Mouse (Mus musculus): ENCODE measurements around the gene Mapkapk2.
A peak's percentile ranks its signal among the peaks of the same experiment; 100 is the strongest.

Mapkapk2 gene

GRCm38 (mm10) chr1:131079762-131080161 is 17.9 kb downstream of the Mapkapk2 start:
- DNase-seq: no peak

- no peak for DNase-seq
Observed at GRCm38 (mm10) chr1:131078761-131079330, 18.8 kb downstream of the Mapkapk2 start.

DNA sequence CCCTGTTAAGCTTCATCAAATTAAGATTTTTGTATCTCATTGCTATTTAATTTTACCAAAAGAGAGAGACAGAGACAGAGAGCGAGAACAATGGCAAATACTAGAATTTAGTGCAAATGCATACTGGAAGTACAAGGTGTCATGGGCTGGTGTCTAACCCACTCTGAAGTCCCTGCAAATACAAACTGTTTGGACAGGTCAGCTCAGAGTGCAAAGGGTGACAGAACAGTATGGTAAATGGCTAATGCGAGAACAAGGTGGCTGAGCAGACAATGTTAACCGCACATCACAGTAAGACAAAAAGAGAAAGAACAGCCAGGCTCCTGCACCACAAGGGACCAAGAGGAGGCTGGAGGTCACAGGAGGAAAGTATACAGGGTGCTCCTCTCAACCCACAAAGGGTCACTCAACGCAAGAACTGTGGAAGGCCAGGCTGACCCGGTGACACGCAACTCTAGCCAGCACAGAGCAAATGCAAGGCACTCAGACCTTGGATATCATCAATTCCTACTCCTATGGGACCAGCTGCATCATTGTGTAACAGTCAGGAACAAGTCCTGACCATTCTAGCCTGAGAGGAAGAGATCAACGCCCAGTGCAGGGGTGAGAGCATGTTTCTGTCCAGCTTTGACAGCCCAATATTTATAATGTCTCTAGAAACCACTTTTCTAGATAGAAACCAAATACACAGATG is 22.4 kb downstream of the Mapkapk2 start:
- no peak for DNase-seq

DNA sequence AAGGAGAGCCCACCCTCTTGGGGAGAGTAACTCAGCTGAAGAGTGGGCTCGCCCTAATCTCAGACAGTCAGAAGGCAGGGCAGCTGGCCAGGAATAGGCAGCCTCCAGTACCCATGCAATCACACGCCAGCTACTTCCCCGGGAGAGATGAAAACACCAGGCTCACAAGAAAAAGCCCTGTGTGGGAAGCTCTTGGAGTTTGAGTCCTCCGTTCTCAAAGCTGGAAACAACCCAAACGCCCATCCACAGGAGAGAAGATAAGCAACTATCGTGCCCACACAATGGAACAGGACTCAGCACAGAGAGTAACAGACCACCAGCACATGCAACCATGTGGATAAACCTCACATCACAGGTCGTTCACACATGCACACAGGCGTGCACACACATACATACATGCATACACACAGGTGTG is 23.1 kb downstream of the Mapkapk2 start:
- no peak for DNase-seq

GRCm38 (mm10) chr1:131072376-131072990 is 25.1 kb downstream of the Mapkapk2 start:
- DNase-seq: peak; percentile 44

- no peak for DNase-seq
Observed at GRCm38 (mm10) chr1:131069010-131069409, 28.6 kb downstream of the Mapkapk2 start.

GRCm38 (mm10) chr1:131068011-131068727 is 29.5 kb downstream of the Mapkapk2 start:
- DNase-seq: peak; percentile 69

GRCm38 (mm10) chr1:131064202-131064601 is 33.4 kb downstream of the Mapkapk2 start:
- no peak for DNase-seq

GRCm38 (mm10) chr1:131062821-131063220 is 34.8 kb downstream of the Mapkapk2 start:
- no peak for DNase-seq

DNA sequence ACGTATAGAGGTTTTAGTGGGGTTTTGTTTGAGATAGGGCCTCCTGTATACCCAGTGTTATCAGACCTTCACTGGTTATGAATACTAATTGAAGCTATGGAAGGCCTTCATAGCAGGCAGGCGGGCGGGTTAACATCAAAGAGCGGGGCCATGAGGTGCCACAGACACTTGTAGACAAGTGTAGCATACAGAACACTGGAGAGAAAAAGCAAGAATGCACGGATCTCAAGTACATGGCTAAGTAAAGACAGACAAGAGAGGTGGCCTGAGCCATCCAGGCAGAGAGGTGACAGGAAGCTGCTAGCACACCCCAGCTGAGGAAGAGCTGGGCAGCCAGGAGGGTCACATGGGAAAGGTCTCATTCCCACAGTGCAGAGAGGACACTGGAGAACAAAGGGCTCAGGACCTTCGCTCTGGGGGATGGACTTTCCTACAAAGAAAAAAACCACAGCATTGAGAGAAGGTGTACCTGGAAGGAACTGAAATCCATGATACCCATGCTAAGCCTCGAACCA is 35.8 kb downstream of the Mapkapk2 start:
- DNase-seq: no peak

DNA sequence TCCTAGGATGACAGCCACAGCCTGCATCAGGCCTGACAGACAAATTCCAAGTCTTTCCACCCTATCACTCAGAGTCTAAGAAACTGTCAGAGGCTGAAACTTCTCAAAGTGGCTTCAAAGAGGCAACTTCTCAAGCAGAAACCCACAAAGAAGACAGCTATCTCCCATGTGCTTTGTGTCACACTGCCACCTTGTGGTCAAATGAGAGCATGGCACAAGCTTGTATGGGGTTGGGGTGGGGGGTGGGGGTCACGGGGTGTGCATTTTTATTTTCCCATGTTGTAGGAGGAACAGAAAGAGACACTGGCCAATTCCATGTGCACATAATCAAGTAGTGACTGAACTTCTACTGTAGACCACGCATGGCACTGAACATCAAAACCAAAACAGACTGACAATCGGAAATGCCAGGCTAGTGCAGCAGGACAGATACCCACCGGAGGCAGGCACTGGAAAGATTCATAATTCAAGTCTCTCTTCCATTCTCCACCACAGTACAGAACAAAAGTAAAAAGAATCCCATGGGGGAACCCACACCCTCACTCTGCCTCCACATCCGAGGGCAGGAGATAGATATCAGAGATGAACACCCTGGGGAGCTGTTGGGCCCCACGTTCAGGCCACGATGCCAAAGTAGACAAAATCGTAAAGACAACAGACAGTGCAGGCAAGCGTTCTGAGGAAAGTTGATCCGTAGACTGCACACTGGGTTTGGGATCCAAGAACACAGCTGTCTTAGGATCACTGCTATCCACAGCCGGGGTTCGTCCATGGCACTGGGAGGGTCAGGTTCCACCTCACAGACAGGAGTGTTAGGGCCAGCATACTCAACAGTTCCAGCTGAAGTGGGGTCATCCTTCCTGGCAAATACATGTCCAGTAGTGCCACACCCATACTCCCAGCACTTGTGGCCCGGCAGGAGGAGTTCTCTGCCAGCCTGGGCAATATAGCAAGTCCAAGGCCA is 37.1 kb downstream of the Mapkapk2 start:
- DNase-seq: no peak

DNA sequence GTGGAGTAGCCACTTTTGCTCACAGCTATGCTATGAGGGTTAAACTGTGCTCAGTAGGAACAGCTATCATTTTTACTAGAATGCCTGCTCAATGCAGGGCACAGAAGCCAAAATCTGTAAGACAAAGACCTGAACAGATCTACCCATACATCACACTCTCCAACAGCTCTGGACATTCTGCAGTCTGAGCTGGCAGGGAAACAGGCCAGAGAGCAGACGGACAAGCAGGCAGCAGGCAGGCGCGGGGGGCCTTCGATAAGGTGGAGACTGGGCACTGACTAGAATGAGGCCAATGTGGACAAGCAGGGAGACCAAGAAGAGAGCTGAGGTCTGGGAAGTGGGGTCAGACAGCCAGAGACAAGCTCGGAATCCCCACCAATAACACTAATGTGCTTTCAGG is 37.8 kb downstream of the Mapkapk2 start:
- no peak for DNase-seq

- DNase-seq: no peak
Observed at GRCm38 (mm10) chr1:131059411-131059810, 38.2 kb downstream of the Mapkapk2 start.

DNA sequence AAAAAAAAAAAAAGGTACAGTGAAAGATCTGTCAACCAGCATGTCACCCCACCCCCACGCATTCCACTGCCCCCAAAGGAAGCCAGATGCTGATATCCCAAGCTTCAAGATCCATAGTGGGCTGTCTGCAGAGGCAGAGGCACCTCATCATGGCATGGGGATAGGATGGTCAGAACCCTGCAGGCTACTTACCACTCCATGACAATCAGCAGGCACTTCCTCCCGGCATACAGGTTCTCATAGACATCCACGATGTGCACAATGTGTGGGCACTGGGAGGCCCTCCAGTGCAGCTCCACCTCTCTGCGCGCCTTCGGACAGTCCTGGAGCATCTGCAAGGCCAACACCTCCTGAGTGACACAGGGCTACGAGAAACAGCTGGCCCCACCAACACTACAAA is 39.2 kb downstream of the Mapkapk2 start:
- DNase-seq: no peak

GRCm38 (mm10) chr1:131054251-131054650 is 43.4 kb downstream of the Mapkapk2 start:
- no peak for DNase-seq

DNA sequence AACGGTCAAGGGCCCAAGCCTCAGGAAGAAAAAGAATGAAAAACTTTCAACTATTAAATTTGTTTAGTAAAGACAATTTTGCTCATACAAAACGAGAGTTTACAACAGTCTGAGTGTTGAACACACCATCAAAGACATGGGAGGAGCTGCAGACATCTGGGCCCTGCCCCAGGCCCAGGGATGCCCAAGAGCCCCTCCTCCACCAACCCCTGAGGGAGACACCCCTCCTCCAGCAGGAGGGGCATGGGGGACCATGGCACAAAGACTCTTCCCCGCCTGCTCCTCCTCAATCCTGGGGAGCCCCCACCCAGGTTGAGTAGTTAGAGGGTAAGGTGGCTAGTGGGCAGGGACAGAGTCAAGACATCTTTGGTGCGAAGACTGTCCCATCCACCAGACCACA is 44.0 kb downstream of the Mapkapk2 start:
- no peak for DNase-seq

GRCm38 (mm10) chr1:131053239-131053638 is 44.4 kb downstream of the Mapkapk2 start:
- DNase-seq: peak; percentile 82

DNA sequence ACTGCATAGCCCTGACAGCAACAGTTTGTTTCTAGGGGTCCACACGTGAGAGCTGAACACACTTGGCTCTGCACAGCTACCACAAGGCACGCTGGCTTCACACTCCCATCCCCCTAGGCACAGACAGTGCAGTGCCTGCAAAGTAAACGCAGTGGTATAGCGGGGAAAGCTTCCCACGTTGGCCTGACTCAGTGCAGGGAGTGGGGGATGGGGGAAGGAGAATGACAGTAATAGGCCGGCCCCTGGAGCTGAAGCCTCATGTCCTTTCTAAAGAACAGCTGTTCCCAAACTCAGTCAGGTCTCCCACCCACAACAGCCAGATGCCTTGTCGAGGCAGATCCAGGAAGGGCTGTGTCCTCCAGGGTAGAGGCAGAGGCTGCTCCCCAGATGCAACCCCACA is 46.6 kb downstream of the Mapkapk2 start:
- no peak for DNase-seq

- DNase-seq: no peak
Observed at GRCm38 (mm10) chr1:131050617-131051016, 47.0 kb downstream of the Mapkapk2 start.

- DNase-seq: no peak
Observed at GRCm38 (mm10) chr1:131050011-131050410, 47.6 kb downstream of the Mapkapk2 start.

- DNase-seq: no peak
Observed at GRCm38 (mm10) chr1:131049361-131049806, 48.2 kb downstream of the Mapkapk2 start.

DNA sequence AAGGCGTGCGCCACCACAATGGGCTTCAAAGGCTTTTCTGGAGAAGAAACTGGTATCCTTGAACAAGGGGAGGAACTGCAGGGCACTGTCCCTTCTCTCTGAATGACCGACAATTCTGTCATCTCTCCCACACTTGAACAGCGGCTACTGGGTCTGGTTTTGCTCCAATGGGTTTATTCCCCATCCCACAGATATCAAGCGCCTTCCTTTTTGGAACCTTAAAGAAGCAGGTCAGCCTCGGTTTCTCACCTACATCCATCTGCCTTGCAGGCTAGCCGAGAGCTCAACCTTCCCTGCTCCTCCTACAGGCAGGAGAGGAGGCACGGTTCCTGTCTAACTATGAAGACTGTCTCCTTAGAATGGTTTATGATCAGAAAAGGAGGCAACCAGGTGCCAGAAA is 48.7 kb downstream of the Mapkapk2 start:
- DNase-seq: no peak
